Mouse (Mus musculus) bone marrow macrophage, adult 2 months (primary cell): ENCODE results near the gene Taar2.

ENCODE experiments used
- CTCF ChIP-seq: IDR thresholded peaks from 2 replicates; pipeline ENCODE4 v1.5.1; 2012; ENCODE audit warnings: low read depth, mild to moderate bottlenecking, low read length, moderate library complexity
- POLR2A ChIP-seq: IDR thresholded peaks from 2 replicates; pipeline ENCODE4 v1.6.1; 2012; ENCODE audit warnings: mild to moderate bottlenecking, low read depth, low read length, borderline replicate concordance

- TF ChIP-seq CTCF (peak; percentile 81), POLR2A (no peak)
Measured at GRCm38 (mm10) chr10:23978901-23979705, 40.7 kb downstream of the Taar2 start.
